Mouse (Mus musculus) bone marrow, adult 2 months (tissue): Measurements from ENCODE around the gene Otulin. TPM values are rescaled to one million over a fixed set of nuclear protein-coding genes. Genes with fewer than 3 reads are reported as not detected.

Experiments
- H3K27ac ChIP-seq: fragments of 200-500 bp; 2 replicates; pipeline ENCODE4 v1.5.1; 2012; ENCODE audit warnings: low read depth, mild to moderate bottlenecking, control low read depth, inconsistent platforms, low read length; ENCODE audit not compliant: control insufficient read depth, poor library complexity, insufficient read depth
- H3K4me1 ChIP-seq: fragments of 200-500 bp; 2 replicates; pipeline ENCODE4 v1.6.1; 2011; ENCODE audit warnings: low read length; ENCODE audit not compliant: control insufficient read depth, insufficient read depth
- H3K4me3 ChIP-seq: fragments of 200-500 bp; replicated peaks from 2 replicates; pipeline ENCODE3; 2011; ENCODE audit warnings: mild to moderate bottlenecking, low read depth, low read length, control low read depth; ENCODE audit not compliant: control insufficient read depth
- CTCF ChIP-seq: fragments of 200-500 bp; IDR thresholded peaks from 2 replicates; pipeline ENCODE4 v1.5.1; 2011; ENCODE audit warnings: low read length, control low read depth; ENCODE audit not compliant: control insufficient read depth, insufficient read depth
- POLR2A ChIP-seq: fragments of 200-500 bp; IDR thresholded peaks from 2 replicates; pipeline ENCODE4 v1.6.1; 2011; ENCODE audit warnings: low read depth, mild to moderate bottlenecking, control low read depth, low read length, borderline replicate concordance; ENCODE audit not compliant: control insufficient read depth
- WGBS: fragments of 180-500 bp; shearing (Covaris S2); methylation state at CpG from one replicate; pipeline ENCODE4 v1.1.7; 2018; 5-methylcytosine and 5-hydroxymethylcytosine counted together
- polyA plus RNA-seq: library from polyadenylated mRNA; stranded (reverse); fragments of >200 nt; gene quantifications from 2 replicates; pipeline ENCODE4 v1.2.4, GENCODE M21; 2011; ENCODE audit warnings: low replicate concordance; ENCODE audit not compliant: missing spikeins, insufficient read depth, insufficient read length

Otulin gene
- 31.4 and 40.7 TPM in 2 replicates for polyA plus RNA-seq

DNA sequence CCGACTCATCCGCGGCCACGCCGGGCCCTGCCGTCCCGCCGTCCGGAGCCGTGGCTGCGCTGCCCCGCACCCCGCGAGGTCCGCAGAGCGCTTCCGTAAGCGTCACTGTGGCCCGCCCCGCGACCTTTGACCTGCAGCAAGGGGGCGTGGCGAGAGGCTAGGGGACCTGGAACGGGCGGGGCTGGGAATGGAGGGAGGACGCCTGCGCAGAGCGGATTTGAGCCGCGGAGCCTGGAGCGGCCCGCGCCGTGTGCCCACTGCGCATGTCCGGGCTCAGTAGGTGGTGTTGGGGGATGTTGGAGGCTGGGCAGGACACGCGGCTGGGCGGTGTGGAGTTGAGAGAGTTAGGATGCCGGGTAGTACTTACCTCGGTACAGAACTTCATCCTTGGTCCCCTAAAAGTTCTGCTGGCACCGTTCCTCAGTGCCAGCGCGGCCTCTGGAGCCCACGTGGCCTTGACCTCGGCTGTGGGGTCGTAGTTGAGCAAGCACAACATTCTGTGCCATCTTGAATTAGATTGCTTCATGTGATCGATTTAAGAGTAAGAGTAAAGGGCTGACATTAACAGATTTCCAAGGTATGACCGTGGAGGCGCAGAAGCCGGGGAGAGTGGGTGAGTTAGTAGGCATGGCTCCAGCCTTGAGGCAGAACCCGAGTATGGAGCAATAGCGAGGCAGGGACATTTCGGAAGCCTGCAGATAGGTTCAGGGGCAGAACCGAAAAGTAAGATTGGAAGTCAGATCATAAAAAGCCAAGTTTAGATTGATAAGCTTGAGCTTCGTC, at the start of gene Otulin:
Gene Otulin (minus strand): TSS at position 93 of the 783 bp plus-strand sequence.
- H3K4me3 ChIP-seq = peak within 1 kb of the TSS; percentile 73
- 8% methylated on average over 56 of the region's 56 CpGs for WGBS
- peaks cover 13% of the 10 kb centered on the region; the same call in 1 of the 2 replicates for H3K4me1 ChIP-seq
- peak; percentile 72; the same call in 1 of the 2 replicates for TF ChIP-seq POLR2A
- TF ChIP-seq CTCF = no peak; the same call in 1 of the 2 replicates
- H3K27ac ChIP-seq = peak within 1 kb of the TSS; percentile 80

GRCm38 (mm10) chr15:27678511-27678910, 48.0 kb upstream of the Otulin start:
- WGBS = 80% methylated on average over 9 of the region's 9 CpGs
- Histone ChIP-seq H3K4me1 (peaks cover 8% of the 10 kb centered on the region), H3K27ac (no peak overlapping the region), H3K4me3 (no peak overlapping the region)
- TF ChIP-seq CTCF (no peak), POLR2A (no peak)

GRCm38 (mm10) chr15:27677801-27678200, 47.3 kb upstream of the Otulin start:
- Histone ChIP-seq H3K27ac (no peak overlapping the region), H3K4me3 (no peak overlapping the region), H3K4me1 (peaks cover 8% of the 10 kb centered on the region)
- 83% methylated on average over 6 of the region's 6 CpGs for WGBS
- TF ChIP-seq POLR2A = no peak
- TF ChIP-seq CTCF = no peak

GRCm38 (mm10) chr15:27676211-27676610, 45.7 kb upstream of the Otulin start:
- 53% methylated on average over 9 of the region's 9 CpGs for WGBS
- Histone ChIP-seq H3K4me3 (no peak overlapping the region), H3K4me1 (peaks cover 15% of the 10 kb centered on the region), H3K27ac (0 out of 2 replicates have a peak overlapping the region, but pooled peaks have one; percentile 17)
- TF ChIP-seq CTCF = no peak
- TF ChIP-seq POLR2A = no peak

GRCm38 (mm10) chr15:27675122-27675521, 44.6 kb upstream of the Otulin start:
- Histone ChIP-seq H3K27ac (peak overlapping the region; percentile 32), H3K4me1 (peaks cover 15% of the 10 kb centered on the region), H3K4me3 (no peak overlapping the region)
- TF ChIP-seq CTCF (no peak), POLR2A (no peak)
- 18% methylated on average over 7 of the region's 7 CpGs for WGBS

DNA sequence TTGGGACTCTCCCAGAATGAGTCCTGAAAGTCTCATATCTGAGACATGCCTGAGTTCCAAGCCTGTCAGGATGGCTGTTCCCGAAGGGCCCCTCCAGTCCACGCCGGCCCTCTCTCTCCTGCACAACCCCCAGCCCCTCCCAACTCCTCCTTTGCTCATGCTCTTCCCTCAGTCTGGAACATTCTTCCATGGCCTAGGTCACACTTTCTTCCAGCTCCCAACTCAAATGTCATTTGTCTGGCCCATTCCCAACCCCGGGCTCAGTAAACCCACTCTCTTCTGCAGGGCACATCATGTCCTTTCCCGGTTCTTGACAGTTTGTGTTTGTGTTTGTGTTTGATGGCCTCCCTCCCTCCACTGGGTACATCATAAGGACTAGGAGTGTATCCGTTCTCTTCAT, 43.5 kb upstream of the Otulin start:
- TF ChIP-seq POLR2A (no peak), CTCF (no peak)
- Histone ChIP-seq H3K27ac (no peak overlapping the region), H3K4me3 (no peak overlapping the region), H3K4me1 (peaks cover 15% of the 10 kb centered on the region)
- WGBS = 76% methylated on average over 6 of the region's 6 CpGs

DNA sequence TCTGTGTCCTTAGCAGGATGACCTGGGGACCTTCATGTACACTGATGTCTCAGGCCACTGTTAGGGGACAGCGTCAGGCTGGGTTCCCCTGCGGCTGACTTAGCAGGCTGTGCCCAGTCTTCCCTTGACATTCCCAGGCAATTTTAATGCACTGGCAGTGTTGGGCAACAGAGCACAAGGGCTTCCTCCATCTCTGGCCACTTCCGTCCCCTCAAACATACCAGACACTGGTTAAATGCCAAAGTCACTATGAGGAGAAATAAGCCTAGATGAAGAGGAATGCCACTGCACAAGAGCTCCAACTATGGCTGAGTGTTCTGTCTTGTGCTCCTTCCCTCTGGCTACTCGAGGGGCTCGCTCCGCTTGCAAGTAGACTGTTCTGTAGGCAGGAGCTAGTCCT, 42.7 kb upstream of the Otulin start:
- TF ChIP-seq CTCF (no peak), POLR2A (no peak)
- WGBS = 61% methylated on average over 6 of the region's 6 CpGs
- no peak overlapping the region for H3K4me3 ChIP-seq
- no peak overlapping the region for H3K27ac ChIP-seq
- H3K4me1 ChIP-seq = peaks cover 15% of the 10 kb centered on the region

DNA sequence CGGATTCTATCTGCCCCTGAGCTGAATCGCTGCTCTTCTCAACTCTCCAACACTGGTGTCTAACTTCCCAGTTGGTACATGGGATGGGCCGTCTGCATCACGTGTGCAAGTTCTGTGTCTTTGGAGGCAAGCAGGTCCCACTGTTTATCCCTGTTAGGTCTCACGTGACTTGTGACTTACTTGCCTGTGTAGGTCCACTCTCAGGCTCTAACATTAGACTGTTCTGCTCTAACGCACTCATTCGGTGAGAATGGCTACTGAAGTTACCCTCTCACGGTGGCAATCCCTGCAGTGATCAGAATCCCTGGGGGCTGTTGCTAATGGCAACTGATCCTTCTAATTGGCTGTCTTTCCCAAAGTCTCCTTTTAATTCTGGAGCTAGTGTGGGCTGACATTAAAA, 41.8 kb upstream of the Otulin start:
- peak overlapping the region; percentile 13; the same call in 1 of the 2 replicates for H3K27ac ChIP-seq
- H3K4me3 ChIP-seq = no peak overlapping the region
- H3K4me1 ChIP-seq = peaks cover 15% of the 10 kb centered on the region
- 60% methylated on average over 8 of the region's 8 CpGs for WGBS
- TF ChIP-seq CTCF (no peak), POLR2A (no peak)

DNA sequence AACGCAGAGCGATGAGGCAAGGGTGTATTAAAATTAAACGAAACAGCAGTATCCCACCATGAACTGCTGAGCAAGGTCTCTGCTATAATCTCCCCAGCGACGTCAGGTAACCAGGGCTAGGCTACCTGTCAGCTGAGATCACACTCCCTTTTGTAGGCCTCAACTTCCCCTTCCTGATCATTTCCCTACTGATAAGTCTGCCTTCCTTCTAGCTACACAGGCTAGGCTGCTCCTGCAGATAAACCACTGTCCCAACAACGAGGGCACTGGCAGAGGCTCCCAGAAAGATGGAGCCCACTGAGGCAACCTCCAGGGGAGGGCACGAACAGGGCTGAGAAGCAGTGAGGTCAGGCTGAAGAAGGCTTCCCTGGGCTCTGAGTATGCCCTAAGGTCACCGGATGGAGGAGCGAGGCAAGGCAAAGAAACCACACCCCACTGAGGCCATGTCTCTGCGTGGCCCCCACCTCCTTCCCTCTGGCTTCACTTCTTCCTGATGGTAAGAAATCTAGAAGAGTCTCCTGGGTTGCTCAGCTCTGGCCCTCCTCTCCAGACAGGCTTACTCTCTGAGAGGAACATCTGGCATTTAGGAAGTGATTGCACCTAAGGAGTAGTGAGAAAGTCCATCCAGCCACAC, 41.2 kb upstream of the Otulin start:
- no peak overlapping the region for H3K4me3 ChIP-seq
- 15% methylated on average over 10 of the region's 10 CpGs for WGBS
- TF ChIP-seq POLR2A (no peak), CTCF (no peak)
- peak overlapping the region; percentile 13 for H3K27ac ChIP-seq
- peaks cover 17% of the 10 kb centered on the region for H3K4me1 ChIP-seq
